Mouse (Mus musculus) liver, postnatal 0 days (tissue): ENCODE results near the gene Pcx.

Experiments used
- CTCF ChIP-seq: sonication (generic); IDR thresholded peaks from 2 replicates; pipeline ENCODE4 v1.5.1; 2016; ENCODE audit warnings: antibody characterized with exemption, low read depth
- EP300 ChIP-seq: IDR thresholded peaks from 2 replicates; pipeline ENCODE4 v1.6.1; 2016; ENCODE audit warnings: antibody characterized with exemption, low read depth, mild to moderate bottlenecking

GRCm38 (mm10) chr19:4480041-4480440, 30.2 kb upstream of the Pcx start:
- TF ChIP-seq CTCF (no peak), EP300 (no peak)
